Mouse (Mus musculus) neural tube, embryonic 13.5 days (tissue): ENCODE data around the gene Ddx27. TPM values are rescaled to one million over a fixed set of nuclear protein-coding genes. Genes with fewer than 3 reads are reported as not detected.

Experiments
- ATAC-seq: fragments of 200-750 bp; cut with Nextera tagmentation; 2 replicates; pipeline ENCODE4 v1.8.0; 2017; ENCODE audit warnings: low read depth, mild to moderate bottlenecking, moderate TSS enrichment, moderate library complexity
- H3K27ac ChIP-seq: fragments of 300-500 bp; sonication (generic); replicated peaks from 2 replicates; pipeline ENCODE4 v1.5.1; 2015; ENCODE audit warnings: moderate library complexity, mild to moderate bottlenecking, inconsistent platforms
- H3K27me3 ChIP-seq: fragments of 300-500 bp; sonication (generic); 2 replicates; pipeline ENCODE4 v1.6.1; 2015; ENCODE audit warnings: mild to moderate bottlenecking, inconsistent platforms
- H3K36me3 ChIP-seq: fragments of 300-500 bp; sonication (generic); 2 replicates; pipeline ENCODE4 v1.6.1; 2015; ENCODE audit warnings: mild to moderate bottlenecking, inconsistent platforms
- H3K4me1 ChIP-seq: fragments of 300-500 bp; sonication (generic); replicated peaks from 2 replicates; pipeline ENCODE4 v1.6.1; 2015; ENCODE audit warnings: inconsistent platforms
- H3K4me2 ChIP-seq: fragments of 300-500 bp; sonication (generic); 2 replicates; pipeline ENCODE4 v1.6.1; 2015; ENCODE audit warnings: inconsistent platforms, mild to moderate bottlenecking, moderate library complexity
- H3K4me3 ChIP-seq: fragments of 300-500 bp; sonication (generic); 2 replicates; pipeline ENCODE4 v1.5.1; 2015; ENCODE audit warnings: mild to moderate bottlenecking, inconsistent platforms
- H3K9ac ChIP-seq: fragments of 300-500 bp; sonication (generic); 2 replicates; pipeline ENCODE4 v1.6.1; 2015; ENCODE audit warnings: moderate library complexity, mild to moderate bottlenecking, inconsistent platforms
- H3K9me3 ChIP-seq: fragments of 300-500 bp; sonication (generic); 2 replicates; pipeline ENCODE4 v1.6.1; 2016; ENCODE audit warnings: inconsistent platforms
- WGBS: fragments of 180-500 bp; shearing (Covaris S2); methylation state at CpG from one replicate; pipeline ENCODE4 v1.1.7; 2015; 5-methylcytosine and 5-hydroxymethylcytosine counted together
- polyA plus RNA-seq: library from polyadenylated mRNA; unstranded; fragments of >200 nt; fragmentation: Nextera tagmentation; extraction: Ambion mirVana; gene quantifications from 2 replicates; pipeline ENCODE4 v1.2.1, GENCODE M21; 2015

Gene Ddx27
- polyA plus RNA-seq, 1 experiment from 2014 or later, result 35.5 TPM

GRCm38 (mm10) chr2:167066528-167067516 lies 51.8 kb downstream of the Ddx27 start:
- Histone ChIP-seq H3K4me1 (peaks cover 32% of the 10 kb centered on the region), H3K27ac (0 out of 2 replicates have a peak overlapping the region, but pooled peaks have one; percentile 3), H3K9ac (no peak overlapping the region), H3K4me2 (no peak overlapping the region), H3K36me3 (peaks cover 28% of the 10 kb centered on the region), H3K27me3 (no peaks in the 10 kb centered on the region), H3K9me3 (no peaks in the 10 kb centered on the region), H3K4me3 (no peak overlapping the region)
- WGBS, result 28% methylated on average over 6 of the region's 6 CpGs
- ATAC-seq, result no peak

DNA sequence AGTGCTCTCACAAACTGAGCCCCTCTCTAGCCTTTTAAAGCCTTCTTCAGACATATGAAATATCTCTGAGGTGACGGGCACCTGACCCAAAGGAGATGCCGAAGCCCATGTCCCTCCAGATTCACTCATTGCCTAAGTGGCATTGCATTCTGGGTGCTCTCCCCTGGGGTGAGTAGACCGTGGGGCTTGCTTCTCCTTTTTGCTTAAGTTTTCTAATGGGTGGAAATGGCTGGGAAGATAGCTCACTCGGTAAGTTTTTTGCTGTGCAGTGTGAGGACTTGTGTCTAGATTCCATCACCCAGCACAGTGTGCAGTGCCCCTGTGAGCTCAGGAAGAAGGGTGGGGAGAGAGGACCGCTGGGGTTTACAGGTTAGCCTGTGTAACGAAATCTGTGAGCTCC lies 52.6 kb downstream of the Ddx27 start:
- H3K9me3 ChIP-seq, result no peaks in the 10 kb centered on the region
- H3K9ac ChIP-seq, result no peak overlapping the region
- H3K4me1 ChIP-seq, result peaks cover 34% of the 10 kb centered on the region
- H3K4me2 ChIP-seq, result no peak overlapping the region
- H3K4me3 ChIP-seq, result no peak overlapping the region
- H3K27ac ChIP-seq, result no peak overlapping the region
- H3K36me3 ChIP-seq, result peaks cover 28% of the 10 kb centered on the region
- WGBS, result 47% methylated on average over 6 of the region's 6 CpGs
- H3K27me3 ChIP-seq, result no peaks in the 10 kb centered on the region
- ATAC-seq, result no peak

- H3K9ac ChIP-seq, result no peak overlapping the region
- no peaks in the 10 kb centered on the region for H3K9me3 ChIP-seq
- H3K4me3 ChIP-seq, result no peak overlapping the region
- no peak for ATAC-seq
- H3K27me3 ChIP-seq, result no peaks in the 10 kb centered on the region
- H3K4me1 ChIP-seq, result peaks cover 25% of the 10 kb centered on the region
- peaks cover 20% of the 10 kb centered on the region for H3K36me3 ChIP-seq
- 55% methylated on average over 6 of the region's 6 CpGs for WGBS
- H3K27ac ChIP-seq, result 0 out of 2 replicates have a peak overlapping the region, but pooled peaks have one; percentile 88
- no peak overlapping the region for H3K4me2 ChIP-seq
Observed at GRCm38 (mm10) chr2:167070341-167070740, 55.3 kb downstream of the Ddx27 start.

GRCm38 (mm10) chr2:167071266-167071640 lies 56.3 kb downstream of the Ddx27 start:
- ATAC-seq, result peak; percentile 45
- 21% methylated on average over 12 of the region's 12 CpGs for WGBS
- peak overlapping the region; percentile 67 for H3K4me2 ChIP-seq

DNA sequence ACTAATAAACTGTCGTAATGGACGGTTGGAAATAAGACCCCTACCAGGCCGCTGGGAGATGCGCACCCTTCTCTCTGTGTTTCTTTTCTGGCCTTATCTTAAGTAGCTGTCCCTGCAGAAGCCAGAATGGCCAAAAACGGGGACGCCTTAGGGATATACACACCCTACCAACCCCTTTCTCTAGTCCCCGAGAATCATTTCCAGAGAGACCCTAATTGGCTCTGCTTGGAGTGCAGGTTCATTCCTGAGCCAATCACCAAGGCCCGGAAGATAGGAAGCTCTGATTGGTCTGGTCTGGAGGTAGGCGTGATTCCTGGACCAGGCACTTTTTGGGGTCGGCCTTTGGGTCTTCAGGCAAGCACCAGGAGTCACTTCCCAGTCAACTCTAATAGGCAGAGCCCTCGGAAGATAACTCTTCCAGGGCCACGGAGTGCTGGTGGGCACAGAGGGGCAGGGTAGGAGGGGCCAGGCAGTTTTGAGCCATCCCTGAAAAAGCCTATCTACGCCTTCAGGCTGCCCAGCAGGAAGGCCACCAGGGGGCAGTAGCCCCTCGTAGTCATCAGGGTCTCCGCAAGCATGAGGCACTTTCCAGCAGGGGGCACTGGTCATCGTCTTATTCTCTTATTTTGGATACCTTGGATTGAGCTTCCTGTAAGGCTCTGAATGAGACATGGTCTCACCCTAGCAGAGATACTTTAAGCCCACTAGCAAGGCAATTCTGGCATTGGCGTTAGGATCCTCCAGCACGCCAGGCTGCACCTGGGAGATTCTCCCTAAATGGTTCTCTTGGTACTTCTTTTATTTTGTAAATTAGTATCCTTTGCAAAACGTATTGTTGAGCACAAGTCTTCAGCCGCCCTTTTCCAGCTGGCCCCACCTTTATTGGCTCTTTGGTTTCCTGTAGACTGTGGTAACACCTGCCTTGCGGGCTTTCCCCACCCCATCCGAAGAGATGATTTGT lies 56.9 kb downstream of the Ddx27 start:
- peak overlapping the region; percentile 67 for H3K4me2 ChIP-seq
- peaks cover 4% of the 10 kb centered on the region for H3K36me3 ChIP-seq
- H3K27me3 ChIP-seq, result no peaks in the 10 kb centered on the region
- no peaks in the 10 kb centered on the region for H3K9me3 ChIP-seq
- peak overlapping the region; percentile 88 for H3K27ac ChIP-seq
- peak; percentile 97 for ATAC-seq
- 6% methylated on average over 22 of the region's 22 CpGs for WGBS
- peak overlapping the region; percentile 48 for H3K4me3 ChIP-seq
- H3K4me1 ChIP-seq, result peaks cover 18% of the 10 kb centered on the region
- H3K9ac ChIP-seq, result peak overlapping the region; percentile 74

More at GRCm38 (mm10) chr2:167071266-167071640, 56.3 kb downstream of the Ddx27 start:
- Histone ChIP-seq H3K4me3 (peak overlapping the region; percentile 48), H3K36me3 (peaks cover 11% of the 10 kb centered on the region), H3K27me3 (no peaks in the 10 kb centered on the region), H3K9me3 (no peaks in the 10 kb centered on the region), H3K9ac (peak overlapping the region; percentile 74), H3K27ac (peak overlapping the region; percentile 88), H3K4me1 (peaks cover 18% of the 10 kb centered on the region)

- ATAC-seq, result no peak
- Histone ChIP-seq H3K4me3 (no peak overlapping the region), H3K27ac (no peak overlapping the region), H3K4me1 (peaks cover 26% of the 10 kb centered on the region), H3K9ac (no peak overlapping the region), H3K36me3 (no peaks in the 10 kb centered on the region), H3K27me3 (no peaks in the 10 kb centered on the region), H3K9me3 (no peaks in the 10 kb centered on the region), H3K4me2 (no peak overlapping the region)
- WGBS, result 94% methylated on average over 5 of the region's 5 CpGs
Observed at GRCm38 (mm10) chr2:167074587-167074986, 59.6 kb downstream of the Ddx27 start.

- Histone ChIP-seq H3K9me3 (no peaks in the 10 kb centered on the region), H3K4me2 (no peak overlapping the region), H3K27me3 (no peaks in the 10 kb centered on the region), H3K27ac (no peak overlapping the region), H3K9ac (no peak overlapping the region), H3K4me3 (no peak overlapping the region), H3K36me3 (no peaks in the 10 kb centered on the region), H3K4me1 (peaks cover 22% of the 10 kb centered on the region)
- no peak for ATAC-seq
- 95% methylated on average over 4 of the region's 4 CpGs for WGBS
Observed at GRCm38 (mm10) chr2:167076352-167076751, 61.4 kb downstream of the Ddx27 start.

- Histone ChIP-seq H3K27me3 (no peaks in the 10 kb centered on the region), H3K9me3 (no peaks in the 10 kb centered on the region), H3K4me1 (peaks cover 25% of the 10 kb centered on the region), H3K36me3 (no peaks in the 10 kb centered on the region), H3K27ac (no peak overlapping the region), H3K9ac (no peak overlapping the region), H3K4me3 (no peak overlapping the region), H3K4me2 (no peak overlapping the region)
- ATAC-seq, result no peak
- 66% methylated on average over 2 of the region's 2 CpGs for WGBS
Observed at GRCm38 (mm10) chr2:167076759-167077158, 61.8 kb downstream of the Ddx27 start.

DNA sequence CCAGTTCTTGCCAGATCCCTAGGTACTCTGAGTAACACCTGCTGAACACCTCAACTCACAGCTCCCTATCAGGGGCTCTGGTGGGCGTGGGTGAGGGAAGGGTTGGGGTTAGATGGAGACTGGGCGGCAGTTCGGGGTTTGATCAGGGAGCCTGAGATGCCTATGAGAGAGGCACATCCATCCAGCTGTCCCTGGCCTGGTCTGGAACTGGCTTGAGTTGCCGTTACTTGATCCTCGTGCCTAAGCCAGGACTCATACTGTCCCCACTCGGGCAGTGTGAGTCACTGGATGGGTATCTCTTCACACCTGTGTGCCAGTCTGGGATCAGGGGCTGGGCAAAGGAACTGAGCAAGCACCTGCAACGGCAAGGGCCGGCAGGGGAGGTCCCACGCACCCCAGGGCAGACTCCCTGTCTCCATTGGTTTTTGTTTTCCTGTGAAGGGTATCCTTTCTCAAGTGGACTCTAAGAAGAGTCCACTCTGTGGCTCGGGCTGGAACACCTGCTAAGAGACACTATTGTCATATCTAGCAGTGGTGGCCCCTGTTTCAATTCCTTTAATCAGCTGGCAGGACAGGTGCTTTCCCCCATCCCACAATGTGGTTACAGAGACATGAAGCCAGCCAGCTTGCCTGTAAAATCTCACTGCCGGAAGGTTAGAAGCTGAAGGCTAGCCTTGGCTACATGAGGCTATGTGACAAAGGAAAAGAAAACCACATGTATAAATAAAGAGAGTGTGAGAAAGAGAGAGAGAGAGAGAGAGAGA lies 62.4 kb downstream of the Ddx27 start:
- H3K9ac ChIP-seq, result no peak overlapping the region
- no peaks in the 10 kb centered on the region for H3K36me3 ChIP-seq
- no peak overlapping the region for H3K4me3 ChIP-seq
- WGBS, result 90% methylated on average over 11 of the region's 11 CpGs
- H3K4me1 ChIP-seq, result peaks cover 24% of the 10 kb centered on the region
- no peak overlapping the region for H3K4me2 ChIP-seq
- no peaks in the 10 kb centered on the region for H3K9me3 ChIP-seq
- no peak for ATAC-seq
- H3K27ac ChIP-seq, result no peak overlapping the region
- no peaks in the 10 kb centered on the region for H3K27me3 ChIP-seq

GRCm38 (mm10) chr2:167078486-167078885 lies 63.5 kb downstream of the Ddx27 start:
- Histone ChIP-seq H3K9ac (no peak overlapping the region), H3K4me2 (no peak overlapping the region), H3K27me3 (no peaks in the 10 kb centered on the region), H3K4me3 (no peak overlapping the region), H3K27ac (no peak overlapping the region), H3K9me3 (no peaks in the 10 kb centered on the region), H3K36me3 (no peaks in the 10 kb centered on the region), H3K4me1 (peaks cover 22% of the 10 kb centered on the region)
- no peak for ATAC-seq
- 47% methylated on average over 7 of the region's 7 CpGs for WGBS

GRCm38 (mm10) chr2:167078931-167079495 lies 64.0 kb downstream of the Ddx27 start:
- H3K9me3 ChIP-seq, result no peaks in the 10 kb centered on the region
- H3K36me3 ChIP-seq, result no peaks in the 10 kb centered on the region
- no peak overlapping the region for H3K27ac ChIP-seq
- H3K4me1 ChIP-seq, result peaks cover 22% of the 10 kb centered on the region
- H3K4me2 ChIP-seq, result no peak overlapping the region; the same call in 1 of the 2 replicates
- no peaks in the 10 kb centered on the region for H3K27me3 ChIP-seq
- peak; percentile 18; the same call in 1 of the 2 replicates for ATAC-seq
- 48% methylated on average over 9 of the region's 9 CpGs for WGBS
- 0 out of 2 replicates have a peak overlapping the region, but pooled peaks have one; percentile 23 for H3K9ac ChIP-seq
- no peak overlapping the region for H3K4me3 ChIP-seq
